Mouse (Mus musculus): ENCODE measurements around the gene Tmem131.

GRCm38 (mm10) chr1:36761568-36761967 lies 181.9 kb downstream of the Tmem131 start, which contains the start of gene Zap70:
- no peak for TF ChIP-seq CTCF (IDR thresholded peaks at IDR 0.05; ENCODE audit: low read depth, low read length)
- no peak for TF ChIP-seq POLR2A (IDR thresholded peaks at IDR 0.05; ENCODE audit: insufficient read depth, low read length)
